Mouse (Mus musculus) intestine, embryonic 14.5 days (tissue): ENCODE results near the gene Ilkap. TPM values are rescaled to one million over a fixed set of nuclear protein-coding genes. Genes with fewer than 3 reads are reported as not detected.

Experiments
- ATAC-seq: fragments of 200-750 bp; cut with Nextera tagmentation; replicated peaks from 2 replicates; pipeline ENCODE4 v1.8.0; 2017; ENCODE audit warnings: low read depth, moderate number of reproducible peaks, moderate TSS enrichment, moderate library complexity; ENCODE audit not compliant: low FRiP score, low TSS enrichment
- DNase-seq: peaks from one replicate; pipeline ENCODE4 v3.0.0-alpha.2; 2018; ENCODE audit warnings: low spot score
- H3K27ac ChIP-seq: fragments of 300-500 bp; sonication (generic); 2 replicates; pipeline ENCODE4 v1.5.1; 2014; ENCODE audit warnings: low read depth, mild to moderate bottlenecking, control low read depth
- H3K27me3 ChIP-seq: fragments of 300-500 bp; sonication (generic); replicated peaks from 2 replicates; pipeline ENCODE4 v1.6.1; 2014; ENCODE audit warnings: low read length, control low read depth; ENCODE audit not compliant: control insufficient read depth, insufficient read depth
- H3K36me3 ChIP-seq: fragments of 300-500 bp; sonication (generic); 2 replicates; pipeline ENCODE4 v1.6.1; 2014; ENCODE audit warnings: low read length, control low read depth; ENCODE audit not compliant: control insufficient read depth, insufficient read depth
- H3K4me1 ChIP-seq: fragments of 300-500 bp; sonication (generic); replicated peaks from 2 replicates; pipeline ENCODE4 v1.6.1; 2014; ENCODE audit warnings: low read length, control low read depth, mixed read lengths; ENCODE audit not compliant: control insufficient read depth, insufficient read depth
- H3K4me2 ChIP-seq: fragments of 300-500 bp; sonication (generic); 2 replicates; pipeline ENCODE4 v1.6.1; 2014; ENCODE audit warnings: low read length
- H3K4me3 ChIP-seq: fragments of 300-500 bp; sonication (generic); 2 replicates; pipeline ENCODE4 v1.5.1; 2014; ENCODE audit warnings: low read depth, low read length, control low read depth, mixed read lengths
- H3K9ac ChIP-seq: fragments of 300-500 bp; sonication (generic); 2 replicates; pipeline ENCODE4 v1.6.1; 2014; ENCODE audit warnings: mild to moderate bottlenecking, low read length
- H3K9me3 ChIP-seq: fragments of 300-500 bp; sonication (generic); 2 replicates; pipeline ENCODE4 v1.6.1; 2016; ENCODE audit warnings: low read length, control low read depth; ENCODE audit not compliant: control insufficient read depth
- WGBS: fragments of 180-500 bp; shearing (Covaris S2); extraction: QIAGEN DNeasy Blood & Tissue Kit; methylation state at CpG from one replicate; pipeline ENCODE4 v1.1.7; 2014; 5-methylcytosine and 5-hydroxymethylcytosine counted together
- polyA plus RNA-seq: library from polyadenylated mRNA; unstranded; fragments of >200 nt; fragmentation: Nextera tagmentation; extraction: Ambion mirVana; gene quantifications from 2 replicates; pipeline ENCODE4 v1.2.1, GENCODE M21; 2014

Gene Ilkap
- polyA plus RNA-seq, 1 experiment from 2014 or later: 135 TPM

- no peaks in the 10 kb centered on the region for H3K4me1 ChIP-seq
- ATAC-seq (no peak), DNase-seq (no peak)
- H3K27me3 ChIP-seq: no peaks in the 10 kb centered on the region
- no peaks in the 10 kb centered on the region for H3K9me3 ChIP-seq
- no peak overlapping the region for H3K4me2 ChIP-seq
- H3K9ac ChIP-seq: no peak overlapping the region
- 76% methylated on average over 11 of the region's 11 CpGs for WGBS
- no peak overlapping the region for H3K4me3 ChIP-seq
- H3K36me3 ChIP-seq: no peaks in the 10 kb centered on the region
- no peak overlapping the region for H3K27ac ChIP-seq
Observed at GRCm38 (mm10) chr1:91356105-91356504, 42.5 kb downstream of the Ilkap start.

DNA sequence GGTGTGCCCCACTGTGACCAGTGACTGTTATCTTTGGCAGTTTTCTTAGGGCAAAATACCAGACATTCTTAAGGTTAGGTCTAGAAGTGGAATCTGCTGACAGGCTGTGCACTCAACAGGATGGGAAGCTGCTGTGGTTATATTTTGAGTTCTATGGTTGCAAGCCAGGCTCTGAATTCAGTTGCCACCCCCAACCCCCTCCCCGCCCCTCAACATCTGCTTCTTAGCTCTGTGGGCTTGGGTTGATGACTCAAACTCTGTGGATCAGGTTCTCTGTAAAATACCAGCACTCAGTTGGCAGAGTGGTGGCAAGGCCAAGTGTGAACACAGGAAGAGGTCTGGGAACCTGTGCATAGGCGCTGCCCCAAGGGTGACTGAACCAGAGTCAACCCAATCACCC lies 46.3 kb downstream of the Ilkap start:
- no peak overlapping the region for H3K4me3 ChIP-seq
- DNase-seq: no peak
- no peak overlapping the region for H3K9ac ChIP-seq
- no peaks in the 10 kb centered on the region for H3K36me3 ChIP-seq
- H3K27me3 ChIP-seq: no peaks in the 10 kb centered on the region
- no peak overlapping the region for H3K27ac ChIP-seq
- no peak overlapping the region for H3K4me2 ChIP-seq
- ATAC-seq: no peak
- H3K9me3 ChIP-seq: no peaks in the 10 kb centered on the region
- H3K4me1 ChIP-seq: no peaks in the 10 kb centered on the region
- WGBS: 93% methylated on average over 2 of the region's 2 CpGs

DNA sequence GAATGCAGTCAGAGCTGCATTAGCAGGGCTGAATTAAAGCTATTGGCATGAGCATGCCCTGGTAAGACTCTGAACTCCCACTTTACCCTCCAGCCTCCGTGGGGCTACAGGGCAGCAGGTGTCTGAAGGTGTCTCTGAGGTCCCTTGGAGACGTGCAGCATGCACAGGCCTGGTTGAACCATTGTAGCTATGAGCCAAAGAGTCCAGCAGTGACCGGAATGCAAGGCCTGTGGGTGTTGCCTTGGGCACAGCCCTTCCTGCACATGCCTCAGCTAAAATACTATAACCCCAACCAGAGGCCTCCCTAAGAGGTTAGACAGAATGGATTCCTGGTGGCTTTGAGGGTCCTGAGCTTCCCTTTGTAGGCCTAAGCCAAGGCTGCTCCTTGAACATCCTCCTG lies 47.4 kb downstream of the Ilkap start:
- peaks cover 6% of the 10 kb centered on the region for H3K27me3 ChIP-seq
- DNase-seq: no peak
- no peak overlapping the region for H3K4me2 ChIP-seq
- H3K4me3 ChIP-seq: no peak overlapping the region
- H3K4me1 ChIP-seq: no peaks in the 10 kb centered on the region
- no peaks in the 10 kb centered on the region for H3K9me3 ChIP-seq
- no peak overlapping the region for H3K9ac ChIP-seq
- no peaks in the 10 kb centered on the region for H3K36me3 ChIP-seq
- 78% methylated on average over 3 of the region's 3 CpGs for WGBS
- no peak overlapping the region for H3K27ac ChIP-seq
- no peak for ATAC-seq

DNA sequence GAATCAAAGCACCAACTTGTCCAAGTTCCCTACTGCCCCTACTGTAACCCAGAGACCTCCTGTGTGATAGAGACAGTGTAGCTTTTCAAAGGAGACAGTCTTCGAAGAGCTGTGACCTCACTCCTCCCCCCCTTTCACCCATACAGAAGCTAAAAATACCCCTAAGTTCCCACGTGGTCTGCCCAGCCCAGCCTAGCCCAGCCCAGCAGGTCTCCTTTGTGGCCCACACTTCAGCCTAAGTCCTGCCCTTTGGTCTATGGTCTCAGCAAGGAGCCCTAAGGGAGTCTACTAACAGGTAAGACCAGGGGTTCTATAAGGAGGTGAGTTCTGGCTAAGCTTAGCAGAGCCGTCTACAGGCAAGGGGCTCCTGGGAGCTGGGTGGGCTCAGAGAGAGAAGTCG lies 47.8 kb downstream of the Ilkap start, which contains the start of gene Klhl30:
Klhl30 (plus strand) TSS at position 176 of the 400 bp plus-strand sequence.
- ATAC-seq: no peak
- no peaks in the 10 kb centered on the region for H3K36me3 ChIP-seq
- no peaks in the 10 kb centered on the region for H3K9me3 ChIP-seq
- H3K4me3 ChIP-seq: no peak within 1 kb of the TSS
- no peak for DNase-seq
- H3K27me3 ChIP-seq: peaks cover 10% of the 10 kb centered on the region
- no peak within 1 kb of the TSS for H3K9ac ChIP-seq
- H3K4me1 ChIP-seq: no peaks in the 10 kb centered on the region
- WGBS: 54% methylated on average over 4 of the region's 4 CpGs
- no peak within 1 kb of the TSS for H3K27ac ChIP-seq
- H3K4me2 ChIP-seq: no peak within 1 kb of the TSS

- H3K4me3 ChIP-seq: no peak overlapping the region
- ATAC-seq (peak; percentile 52; the same call in 1 of the 2 replicates), DNase-seq (peak; percentile 82)
- H3K27me3 ChIP-seq: peaks cover 38% of the 10 kb centered on the region
- H3K9me3 ChIP-seq: no peaks in the 10 kb centered on the region
- H3K4me2 ChIP-seq: no peak overlapping the region
- 39% methylated on average over 3 of the region's 3 CpGs for WGBS
- H3K4me1 ChIP-seq: peaks cover 3% of the 10 kb centered on the region; the same call in 1 of the 2 replicates
- no peak overlapping the region for H3K27ac ChIP-seq
- H3K9ac ChIP-seq: no peak overlapping the region
- no peaks in the 10 kb centered on the region for H3K36me3 ChIP-seq
Observed at GRCm38 (mm10) chr1:91346892-91347291, 51.7 kb downstream of the Ilkap start.

DNA sequence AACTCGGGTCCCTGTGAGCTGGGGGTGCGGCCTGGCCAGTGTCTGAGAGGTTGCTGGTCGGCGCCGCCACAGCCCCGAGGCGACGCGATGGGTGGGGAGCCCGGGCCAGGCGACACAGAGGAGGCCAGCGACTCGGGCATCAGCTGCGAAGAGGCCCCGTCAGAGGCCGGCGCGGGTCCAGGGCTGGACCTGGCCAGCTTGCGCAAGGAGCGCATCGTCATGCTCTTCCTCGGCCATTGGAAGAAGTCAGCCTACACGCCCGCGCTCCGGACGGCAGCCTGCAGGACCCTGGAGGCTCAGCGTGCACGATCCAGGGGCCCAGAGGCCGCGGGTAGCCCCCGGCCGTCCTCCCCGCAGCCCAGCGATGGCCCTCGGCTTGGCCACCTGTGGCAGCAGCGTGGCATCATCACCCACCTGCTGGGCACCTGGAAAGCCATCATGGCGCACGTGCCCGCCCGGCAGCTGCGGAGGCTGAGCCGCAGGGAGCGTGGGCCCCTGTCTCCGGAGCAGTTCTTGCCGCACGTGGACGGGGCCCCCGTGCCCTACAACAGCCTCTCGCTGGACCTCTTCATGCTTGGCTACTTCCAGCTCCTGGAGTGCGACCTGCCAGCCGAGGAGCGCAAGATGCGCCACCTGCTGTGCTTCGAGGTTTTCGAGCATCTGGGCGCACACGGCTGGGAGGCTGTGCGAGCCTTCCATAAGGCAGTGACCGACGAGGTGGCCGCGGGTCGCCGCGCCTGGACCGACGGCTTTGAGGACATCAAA lies 53.5 kb downstream of the Ilkap start:
- Histone ChIP-seq H3K9me3 (no peaks in the 10 kb centered on the region), H3K27ac (no peak overlapping the region), H3K9ac (no peak overlapping the region), H3K4me3 (peak overlapping the region; percentile 31), H3K36me3 (no peaks in the 10 kb centered on the region), H3K4me2 (peak overlapping the region; percentile 52), H3K4me1 (peaks cover 3% of the 10 kb centered on the region; the same call in 1 of the 2 replicates), H3K27me3 (peaks cover 42% of the 10 kb centered on the region)
- WGBS: 4% methylated on average over 68 of the region's 68 CpGs
- DNase-seq: peak; percentile 66
- peak; percentile 28; the same call in 1 of the 2 replicates for ATAC-seq

DNA sequence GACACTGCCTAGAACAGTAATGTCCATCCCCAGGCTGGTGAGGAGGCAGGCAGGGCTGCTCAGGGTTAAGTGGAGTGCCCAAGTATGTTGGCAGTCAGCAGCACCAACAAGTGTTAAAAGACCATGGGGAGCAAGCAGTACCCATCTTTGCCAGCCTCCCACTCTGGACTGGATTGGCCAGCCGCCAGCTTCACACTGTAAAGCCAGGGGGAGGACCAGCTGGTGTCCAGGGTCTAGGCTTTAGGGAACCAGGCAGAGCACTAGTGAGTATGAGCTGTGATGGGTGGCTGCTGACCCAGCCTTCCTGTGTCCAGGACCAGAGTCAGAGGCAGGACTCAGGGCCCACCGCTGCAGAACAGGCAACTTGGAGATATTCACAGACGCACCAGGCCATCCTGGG lies 54.6 kb downstream of the Ilkap start:
- peaks cover 42% of the 10 kb centered on the region for H3K27me3 ChIP-seq
- ATAC-seq (no peak), DNase-seq (peak; percentile 53)
- no peak overlapping the region for H3K4me2 ChIP-seq
- no peak overlapping the region for H3K4me3 ChIP-seq
- H3K36me3 ChIP-seq: no peaks in the 10 kb centered on the region
- H3K9ac ChIP-seq: no peak overlapping the region
- 72% methylated on average over 3 of the region's 3 CpGs for WGBS
- no peak overlapping the region for H3K27ac ChIP-seq
- H3K4me1 ChIP-seq: peaks cover 3% of the 10 kb centered on the region; the same call in 1 of the 2 replicates
- no peaks in the 10 kb centered on the region for H3K9me3 ChIP-seq

DNA sequence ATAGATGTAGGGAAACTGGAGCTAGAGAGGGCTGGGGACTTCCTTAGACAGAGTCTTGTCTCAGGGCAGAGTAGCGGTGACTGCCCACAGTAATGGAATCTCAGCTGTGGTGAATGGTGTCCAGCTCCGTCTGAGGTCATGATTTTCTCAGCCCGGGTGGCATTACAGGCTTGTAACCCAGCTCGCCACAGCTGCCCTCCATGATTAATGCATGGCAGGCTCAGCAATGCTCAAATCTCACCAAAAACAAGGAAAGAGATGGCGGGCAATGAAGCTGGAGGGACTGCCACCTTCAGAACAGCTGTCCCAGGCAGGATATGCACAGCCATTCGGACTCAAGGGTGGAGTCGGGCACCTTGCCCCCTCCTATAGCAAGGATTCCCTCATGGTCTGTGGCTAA lies 61.3 kb downstream of the Ilkap start:
- no peak overlapping the region for H3K4me2 ChIP-seq
- no peak overlapping the region for H3K4me3 ChIP-seq
- no peaks in the 10 kb centered on the region for H3K36me3 ChIP-seq
- DNase-seq (no peak), ATAC-seq (no peak)
- H3K27me3 ChIP-seq: 0 out of 2 replicates have a peak, but pooled peaks cover 3% of the 10 kb centered on the region
- no peak overlapping the region for H3K9ac ChIP-seq
- no peaks in the 10 kb centered on the region for H3K4me1 ChIP-seq
- WGBS: 85% methylated on average over 7 of the region's 7 CpGs
- H3K27ac ChIP-seq: no peak overlapping the region
- no peaks in the 10 kb centered on the region for H3K9me3 ChIP-seq

GRCm38 (mm10) chr1:91333582-91333981 lies 65.0 kb downstream of the Ilkap start:
- Histone ChIP-seq H3K27ac (no peak overlapping the region), H3K4me2 (no peak overlapping the region), H3K4me1 (no peaks in the 10 kb centered on the region; the same call in 1 of the 2 replicates), H3K4me3 (no peak overlapping the region), H3K27me3 (no peaks in the 10 kb centered on the region), H3K36me3 (no peaks in the 10 kb centered on the region), H3K9ac (no peak overlapping the region), H3K9me3 (no peaks in the 10 kb centered on the region)
- no peak for ATAC-seq
- no peak for DNase-seq
